Mouse (Mus musculus) liver, embryonic 13.5 days (tissue): ENCODE results near the gene Pcnt. TPM values are rescaled to one million over a fixed set of nuclear protein-coding genes. Genes with fewer than 3 reads are reported as not detected.

Experiments used
- ATAC-seq: fragments of 200-750 bp; cut with Nextera tagmentation; 2 replicates; pipeline ENCODE4 v1.8.0; 2017; ENCODE audit warnings: low read depth, mild to moderate bottlenecking, moderate number of reproducible peaks, moderate library complexity
- DNase-seq: peaks from one replicate; pipeline ENCODE4 v3.0.0; 2022
- H3K27ac ChIP-seq: fragments of 300-500 bp; sonication (generic); 2 replicates; pipeline ENCODE4 v1.5.1; 2015; ENCODE audit warnings: moderate library complexity, mild to moderate bottlenecking, inconsistent platforms
- H3K27me3 ChIP-seq: fragments of 300-500 bp; sonication (generic); 2 replicates; pipeline ENCODE4 v1.6.1; 2015; ENCODE audit warnings: mild to moderate bottlenecking, inconsistent platforms
- H3K36me3 ChIP-seq: fragments of 300-500 bp; sonication (generic); 2 replicates; pipeline ENCODE4 v1.6.1; 2015; ENCODE audit warnings: mild to moderate bottlenecking, inconsistent platforms
- H3K4me1 ChIP-seq: fragments of 300-500 bp; sonication (generic); replicated peaks from 2 replicates; pipeline ENCODE4 v1.6.1; 2015; ENCODE audit warnings: inconsistent platforms
- H3K4me2 ChIP-seq: fragments of 300-500 bp; sonication (generic); 2 replicates; pipeline ENCODE4 v1.6.1; 2015; ENCODE audit warnings: inconsistent platforms, mild to moderate bottlenecking, moderate library complexity
- H3K4me3 ChIP-seq: fragments of 300-500 bp; sonication (generic); replicated peaks from 2 replicates; pipeline ENCODE4 v1.5.1; 2015; ENCODE audit warnings: mild to moderate bottlenecking, inconsistent platforms
- H3K9ac ChIP-seq: fragments of 300-500 bp; sonication (generic); 2 replicates; pipeline ENCODE4 v1.6.1; 2015; ENCODE audit warnings: mild to moderate bottlenecking, inconsistent platforms
- H3K9me3 ChIP-seq: fragments of 300-500 bp; sonication (generic); replicated peaks from 2 replicates; pipeline ENCODE4 v1.6.1; 2016; ENCODE audit warnings: inconsistent platforms
- WGBS: fragments of 180-500 bp; shearing (Covaris S2); methylation state at CpG from one replicate; pipeline ENCODE4 v1.1.7; 2015; ENCODE audit not compliant: insufficient replicate concordance; 5-methylcytosine and 5-hydroxymethylcytosine counted together
- polyA plus RNA-seq: library from polyadenylated mRNA; unstranded; fragments of >200 nt; fragmentation: Nextera tagmentation; extraction: Ambion mirVana; gene quantifications from 2 replicates; pipeline ENCODE4 v1.2.1, GENCODE M21; 2015

The Pcnt gene
- polyA plus RNA-seq, 1 experiment from 2014 or later = 8.3 TPM

DNA sequence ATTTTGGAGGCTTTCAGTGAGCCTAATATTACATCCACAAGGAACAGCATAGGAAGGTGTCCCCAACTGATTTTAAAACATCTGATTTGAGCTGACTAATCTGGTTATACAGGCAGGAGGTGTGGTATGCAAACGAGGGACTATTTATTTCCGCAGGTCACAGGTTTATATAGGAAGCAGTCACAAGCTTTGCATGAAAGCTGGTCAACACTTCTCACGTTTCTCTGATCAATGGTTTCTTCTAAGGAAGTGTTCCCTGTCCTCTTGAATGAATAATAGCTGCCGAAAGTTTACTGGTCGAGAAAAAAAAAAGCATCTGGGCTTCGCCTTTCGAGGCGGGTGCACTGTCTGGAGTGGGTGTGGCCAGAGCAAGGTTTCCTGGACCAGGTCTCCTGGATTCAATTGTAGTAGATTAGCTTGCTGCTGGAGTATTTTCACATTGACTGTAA is 96.5 kb downstream of the Pcnt start:
- peaks cover 19% of the 10 kb centered on the region for H3K36me3 ChIP-seq
- H3K4me2 ChIP-seq = peak overlapping the region; percentile 98
- DNase-seq (peak; percentile 22), ATAC-seq (peak; percentile 41; the same call in 1 of the 2 replicates)
- H3K27ac ChIP-seq = 0 out of 2 replicates have a peak overlapping the region, but pooled peaks have one; percentile 63
- no peaks in the 10 kb centered on the region for H3K9me3 ChIP-seq
- peaks cover 11% of the 10 kb centered on the region; the same call in 1 of the 2 replicates for H3K27me3 ChIP-seq
- 4% methylated on average over 8 of the region's 8 CpGs for WGBS
- H3K4me3 ChIP-seq = peak overlapping the region; percentile 82
- H3K4me1 ChIP-seq = peaks cover 20% of the 10 kb centered on the region
- peak overlapping the region; percentile 84 for H3K9ac ChIP-seq

DNA sequence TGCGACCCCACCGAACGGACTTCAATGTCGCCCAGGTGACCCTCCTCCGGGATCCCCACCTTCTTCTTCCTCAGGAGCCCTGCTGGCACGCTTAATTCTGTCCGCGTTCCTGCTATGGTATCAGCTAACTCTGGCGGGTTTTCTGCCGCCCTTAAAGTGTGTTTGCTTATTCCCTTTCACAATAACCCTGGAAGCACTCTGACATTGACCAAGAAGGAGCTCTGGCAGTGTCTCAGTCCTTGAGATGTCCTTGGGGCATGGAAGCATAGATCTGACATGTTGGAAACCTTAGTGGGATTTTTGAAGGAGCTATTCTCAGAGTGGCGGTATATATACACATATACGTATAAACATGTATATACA is 97.1 kb downstream of the Pcnt start:
- Histone ChIP-seq H3K36me3 (peaks cover 14% of the 10 kb centered on the region), H3K27me3 (peaks cover 11% of the 10 kb centered on the region; the same call in 1 of the 2 replicates), H3K27ac (peak overlapping the region; percentile 63; the same call in 1 of the 2 replicates), H3K4me3 (peak overlapping the region; percentile 82), H3K9ac (peak overlapping the region; percentile 84), H3K4me2 (peak overlapping the region; percentile 98), H3K9me3 (no peaks in the 10 kb centered on the region), H3K4me1 (peaks cover 20% of the 10 kb centered on the region)
- DNase-seq (no peak), ATAC-seq (peak; percentile 40)
- WGBS = 3% methylated on average over 12 of the region's 12 CpGs

- peaks cover 8% of the 10 kb centered on the region for H3K36me3 ChIP-seq
- DNase-seq (peak; percentile 90), ATAC-seq (peak; percentile 93)
- under 1% methylated on average over 89 of the region's 94 CpGs for WGBS
- H3K4me2 ChIP-seq = peak within 1 kb of the TSS; percentile 98
- H3K27ac ChIP-seq = peak within 1 kb of the TSS; percentile 63; the same call in 1 of the 2 replicates
- H3K9ac ChIP-seq = peak within 1 kb of the TSS; percentile 84
- H3K4me3 ChIP-seq = peak within 1 kb of the TSS; percentile 82
- peaks cover 20% of the 10 kb centered on the region for H3K4me1 ChIP-seq
- H3K9me3 ChIP-seq = no peaks in the 10 kb centered on the region
- peaks cover 11% of the 10 kb centered on the region; the same call in 1 of the 2 replicates for H3K27me3 ChIP-seq
Observed at GRCm38 (mm10) chr10:76344711-76345539, 97.7 kb downstream of the Pcnt start, which contains the start of gene Dip2a. Gene Dip2a (minus strand): TSS chr10:76345291.

DNA sequence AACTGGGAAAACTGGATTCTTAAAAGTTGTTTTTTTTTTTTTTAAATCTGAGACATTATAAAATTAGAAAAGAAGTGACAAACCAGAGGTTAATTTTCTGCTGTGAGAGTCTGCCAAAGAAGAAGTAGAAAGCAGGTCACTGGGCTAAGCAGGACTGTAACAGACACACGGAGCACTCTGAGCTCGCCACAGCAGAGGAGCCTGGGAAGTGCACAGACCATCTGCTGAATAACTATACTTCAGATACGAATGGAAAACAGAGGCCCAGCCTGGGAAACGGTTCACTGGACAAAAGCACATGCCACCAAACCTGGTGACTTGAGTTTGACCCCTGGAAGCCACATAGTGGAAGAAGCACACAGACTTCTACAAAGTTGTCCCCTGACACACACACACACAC is 108.2 kb downstream of the Pcnt start:
- Histone ChIP-seq H3K9me3 (no peaks in the 10 kb centered on the region), H3K36me3 (no peaks in the 10 kb centered on the region), H3K9ac (no peak overlapping the region), H3K4me2 (no peak overlapping the region), H3K4me1 (peaks cover 6% of the 10 kb centered on the region), H3K4me3 (no peak overlapping the region), H3K27ac (no peak overlapping the region), H3K27me3 (no peaks in the 10 kb centered on the region)
- ATAC-seq (no peak), DNase-seq (no peak)
- WGBS = 58% methylated on average over 4 of the region's 4 CpGs

GRCm38 (mm10) chr10:76332040-76332439 is 110.5 kb downstream of the Pcnt start:
- H3K27me3 ChIP-seq = no peaks in the 10 kb centered on the region
- no peaks in the 10 kb centered on the region for H3K9me3 ChIP-seq
- no peak overlapping the region for H3K4me2 ChIP-seq
- peaks cover 20% of the 10 kb centered on the region for H3K4me1 ChIP-seq
- DNase-seq = no peak
- WGBS = 65% methylated on average over 2 of the region's 2 CpGs
- no peak overlapping the region for H3K4me3 ChIP-seq
- ATAC-seq = no peak
- H3K27ac ChIP-seq = no peak overlapping the region
- H3K9ac ChIP-seq = no peak overlapping the region
- H3K36me3 ChIP-seq = no peaks in the 10 kb centered on the region

DNA sequence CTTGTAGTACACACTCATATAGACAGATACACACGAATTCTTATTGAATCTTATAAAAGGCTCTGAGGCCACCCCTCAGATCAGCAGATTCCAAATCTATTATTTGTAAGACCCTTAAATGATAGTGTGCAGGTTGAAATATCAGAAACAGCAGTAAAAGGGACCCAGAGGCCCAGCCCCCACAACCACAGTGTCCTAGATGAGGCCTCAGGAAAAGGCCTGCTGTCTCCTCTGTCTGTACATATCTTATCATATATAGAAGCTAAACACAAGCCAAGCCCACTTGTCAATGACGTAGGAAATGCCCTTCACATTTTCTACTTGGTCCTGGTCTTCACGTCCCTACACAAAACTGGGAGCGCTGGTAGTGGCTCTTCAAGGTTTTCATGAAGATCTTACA is 113.5 kb downstream of the Pcnt start:
- H3K27me3 ChIP-seq = no peaks in the 10 kb centered on the region
- no peak overlapping the region for H3K4me2 ChIP-seq
- peak; percentile 73 for ATAC-seq
- no peak overlapping the region for H3K9ac ChIP-seq
- H3K9me3 ChIP-seq = no peaks in the 10 kb centered on the region
- 33% methylated on average over 4 of the region's 4 CpGs for WGBS
- no peaks in the 10 kb centered on the region for H3K36me3 ChIP-seq
- peaks cover 20% of the 10 kb centered on the region for H3K4me1 ChIP-seq
- DNase-seq = no peak
- no peak overlapping the region for H3K27ac ChIP-seq
- no peak overlapping the region for H3K4me3 ChIP-seq

DNA sequence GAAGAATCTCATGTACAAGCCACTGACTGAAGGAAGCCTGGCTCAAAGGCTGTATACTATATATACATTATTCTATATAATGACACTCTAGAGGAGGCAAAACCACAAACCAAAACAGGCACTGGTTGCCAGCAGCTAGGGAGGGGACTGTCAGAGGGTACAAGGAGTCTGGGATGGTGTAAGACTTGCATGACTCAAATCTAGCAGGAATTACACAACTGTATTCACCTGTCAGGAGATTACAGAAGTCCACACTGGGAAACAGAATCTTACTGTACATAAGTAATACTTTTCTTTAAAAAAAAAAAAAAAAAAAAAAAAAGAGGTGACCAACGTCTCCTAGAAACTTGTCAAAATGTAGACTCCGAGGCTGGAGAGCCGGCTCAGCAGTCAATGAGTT is 114.0 kb downstream of the Pcnt start:
- H3K4me3 ChIP-seq = no peak overlapping the region

GRCm38 (mm10) chr10:76326304-76327006 is 116.1 kb downstream of the Pcnt start:
- H3K4me1 ChIP-seq = peaks cover 20% of the 10 kb centered on the region
- DNase-seq = no peak
- H3K9ac ChIP-seq = no peak overlapping the region
- no peaks in the 10 kb centered on the region for H3K36me3 ChIP-seq
- H3K4me3 ChIP-seq = no peak overlapping the region
- no peak overlapping the region for H3K27ac ChIP-seq
- WGBS = 58% methylated on average over 6 of the region's 6 CpGs
- H3K27me3 ChIP-seq = no peaks in the 10 kb centered on the region
- no peak for ATAC-seq
- no peak overlapping the region for H3K4me2 ChIP-seq
- H3K9me3 ChIP-seq = no peaks in the 10 kb centered on the region

More for the DNA sequence above, 114.0 kb downstream of the Pcnt start:
- Histone ChIP-seq H3K4me2 (no peak overlapping the region), H3K36me3 (no peaks in the 10 kb centered on the region), H3K4me1 (peaks cover 20% of the 10 kb centered on the region), H3K9ac (no peak overlapping the region), H3K9me3 (no peaks in the 10 kb centered on the region), H3K27ac (no peak overlapping the region), H3K27me3 (no peaks in the 10 kb centered on the region)
- 32% methylated on average over 3 of the region's 3 CpGs for WGBS
- no peak for ATAC-seq
- no peak for DNase-seq

DNA sequence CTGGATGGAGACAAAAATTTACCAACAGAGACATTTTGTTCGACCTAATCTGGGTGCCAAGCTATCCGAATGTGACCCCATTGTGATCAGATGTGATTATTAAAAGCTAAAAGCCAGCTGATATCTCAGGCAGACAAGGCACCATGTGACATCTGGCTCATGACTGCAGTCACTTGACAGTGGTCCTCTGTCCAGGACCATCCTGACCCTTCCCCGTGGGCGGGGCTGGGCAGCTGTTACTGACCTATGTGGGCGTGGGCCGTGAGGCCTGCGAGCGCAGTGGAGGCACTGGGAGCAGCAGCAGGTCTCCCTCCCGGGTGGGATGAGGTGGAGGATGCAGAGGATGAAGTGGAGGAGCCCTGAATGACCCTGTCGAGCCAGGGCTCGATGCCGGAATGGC is 125.0 kb downstream of the Pcnt start:
- DNase-seq (no peak), ATAC-seq (no peak)
- WGBS = 80% methylated on average over 12 of the region's 12 CpGs
- no peaks in the 10 kb centered on the region for H3K27me3 ChIP-seq
- no peaks in the 10 kb centered on the region for H3K9me3 ChIP-seq
- H3K9ac ChIP-seq = no peak overlapping the region
- H3K4me2 ChIP-seq = no peak overlapping the region
- H3K27ac ChIP-seq = no peak overlapping the region
- H3K4me1 ChIP-seq = no peaks in the 10 kb centered on the region
- H3K36me3 ChIP-seq = peaks cover 13% of the 10 kb centered on the region
- no peak overlapping the region for H3K4me3 ChIP-seq

DNA sequence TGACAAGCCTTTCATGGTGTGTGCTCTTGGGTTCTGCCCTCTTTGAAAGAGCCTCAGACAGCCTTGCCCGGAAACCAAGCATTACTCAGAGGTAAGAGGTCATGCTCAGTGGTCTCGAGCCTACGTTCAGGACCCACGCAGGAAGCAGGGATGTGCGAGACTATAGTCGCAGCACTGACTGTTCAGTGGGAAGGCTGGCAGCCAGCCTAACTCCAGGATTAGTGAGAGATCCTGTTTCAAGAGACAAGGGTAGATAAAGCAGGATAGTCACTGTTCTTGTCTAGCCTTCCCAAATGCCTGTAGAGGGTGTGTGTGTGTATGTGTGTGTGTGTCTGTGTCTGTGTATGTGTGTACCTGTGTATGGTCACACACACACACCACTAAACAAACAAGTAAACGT is 126.4 kb downstream of the Pcnt start:
- Histone ChIP-seq H3K9me3 (no peaks in the 10 kb centered on the region), H3K9ac (no peak overlapping the region), H3K27me3 (no peaks in the 10 kb centered on the region), H3K4me1 (no peaks in the 10 kb centered on the region), H3K4me2 (no peak overlapping the region), H3K4me3 (no peak overlapping the region), H3K27ac (no peak overlapping the region), H3K36me3 (peaks cover 17% of the 10 kb centered on the region)
- 74% methylated on average over 7 of the region's 7 CpGs for WGBS
- ATAC-seq (no peak), DNase-seq (no peak)

DNA sequence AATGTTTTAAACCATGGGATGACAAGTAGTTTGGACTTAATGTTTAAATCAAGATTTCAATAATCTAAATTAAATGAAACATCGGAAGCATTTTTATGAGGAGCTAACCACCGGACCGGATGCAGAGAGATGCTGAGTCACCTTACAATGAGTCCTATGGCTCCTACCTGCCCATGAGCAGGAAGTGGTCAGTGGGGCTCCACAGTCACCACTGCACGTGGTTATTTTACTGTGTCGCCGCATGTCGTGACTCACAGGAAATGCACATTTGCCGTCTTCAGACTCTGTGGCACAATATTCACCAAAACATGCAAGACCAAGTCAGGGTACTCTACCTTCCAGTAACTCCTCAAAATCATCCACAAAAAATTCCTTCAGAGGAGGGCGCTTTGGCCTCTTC is 135.8 kb downstream of the Pcnt start:
- H3K9ac ChIP-seq = no peak overlapping the region

More for the DNA sequence above, 135.8 kb downstream of the Pcnt start:
- ATAC-seq (no peak), DNase-seq (no peak)
- Histone ChIP-seq H3K4me1 (no peaks in the 10 kb centered on the region), H3K36me3 (0 out of 2 replicates have a peak, but pooled peaks cover 4% of the 10 kb centered on the region), H3K4me3 (no peak overlapping the region), H3K9me3 (no peaks in the 10 kb centered on the region), H3K27ac (no peak overlapping the region), H3K27me3 (no peaks in the 10 kb centered on the region), H3K4me2 (no peak overlapping the region)
- WGBS = 34% methylated on average over 9 of the region's 9 CpGs
